Mouse (Mus musculus): Measurements from ENCODE around the gene Hist1h2ae. TPM values are rescaled to one million over a fixed set of nuclear protein-coding genes. Genes with fewer than 3 reads are reported as not detected.
A peak's percentile ranks its signal among the peaks of the same experiment; 100 is the strongest.
"Not testable (repeated sequence)": the region's sequence is repeated elsewhere in the genome, so short reads cannot be mapped to it uniquely, and the experiment has no call there.

Gene Hist1h2ae
- polyA plus RNA-seq, 1 experiment from 2014 or later, result 35.5 TPM

DNA sequence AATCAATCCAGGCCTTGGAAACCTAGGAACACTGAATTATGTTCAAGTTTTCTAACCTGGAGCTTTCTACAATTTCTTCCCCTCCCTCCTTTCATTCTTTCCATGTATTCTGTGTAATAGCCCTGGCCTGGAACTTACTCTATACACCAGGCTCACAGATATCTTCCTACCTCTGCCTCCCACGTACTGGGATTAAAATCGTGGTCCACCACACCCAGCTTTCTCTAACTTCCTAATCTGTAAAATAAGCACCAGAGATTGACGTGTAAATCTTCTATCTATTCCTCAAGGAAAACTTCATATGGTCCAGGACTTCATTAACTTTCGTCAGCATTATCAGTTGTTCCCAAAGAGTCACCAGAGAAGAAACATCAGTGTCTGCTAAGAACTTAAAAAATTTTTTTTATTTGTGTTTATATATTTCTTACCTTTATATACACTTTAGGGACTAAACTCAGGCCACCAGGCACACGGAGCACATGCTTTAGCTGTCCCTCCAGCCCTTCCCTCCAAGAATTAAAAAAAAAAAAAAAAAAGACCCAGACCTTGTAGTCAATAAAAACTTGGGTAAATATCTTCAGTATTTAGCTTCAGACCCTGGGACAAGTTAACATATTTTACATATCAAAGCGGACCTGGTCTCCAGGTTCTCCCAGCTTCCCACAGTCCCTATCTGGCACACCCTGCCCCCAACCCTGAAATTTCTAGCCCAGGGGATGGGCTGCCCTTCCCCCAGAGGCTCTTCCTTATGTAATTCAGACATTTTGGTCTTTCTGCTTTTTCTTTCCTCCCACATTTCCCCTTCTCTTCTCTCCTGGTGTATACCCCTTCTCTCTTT, 11.4 kb upstream of the Hist1h2ae start:
- no peak for ATAC-seq (replicated peaks; ENCODE audit: insufficient number of reproducible peaks, insufficient read depth, low FRiP score, low read depth)
- WGBS, result 13% methylated on average over 6 of the region's 6 CpGs
- H3K9me3 ChIP-seq (replicated peaks), result no peaks in the 10 kb centered on the region
- peak overlapping the region; percentile 57 for H3K4me3 ChIP-seq
- H3K9ac ChIP-seq, result peak overlapping the region; percentile 66
- no peaks in the 10 kb centered on the region for H3K36me3 ChIP-seq
- H3K27ac ChIP-seq, result peak overlapping the region; percentile 79
- no peaks in the 10 kb centered on the region for H3K27me3 ChIP-seq
- H3K4me1 ChIP-seq (replicated peaks), result peaks cover 32% of the 10 kb centered on the region
- H3K4me2 ChIP-seq, result peak overlapping the region; percentile 79

DNA sequence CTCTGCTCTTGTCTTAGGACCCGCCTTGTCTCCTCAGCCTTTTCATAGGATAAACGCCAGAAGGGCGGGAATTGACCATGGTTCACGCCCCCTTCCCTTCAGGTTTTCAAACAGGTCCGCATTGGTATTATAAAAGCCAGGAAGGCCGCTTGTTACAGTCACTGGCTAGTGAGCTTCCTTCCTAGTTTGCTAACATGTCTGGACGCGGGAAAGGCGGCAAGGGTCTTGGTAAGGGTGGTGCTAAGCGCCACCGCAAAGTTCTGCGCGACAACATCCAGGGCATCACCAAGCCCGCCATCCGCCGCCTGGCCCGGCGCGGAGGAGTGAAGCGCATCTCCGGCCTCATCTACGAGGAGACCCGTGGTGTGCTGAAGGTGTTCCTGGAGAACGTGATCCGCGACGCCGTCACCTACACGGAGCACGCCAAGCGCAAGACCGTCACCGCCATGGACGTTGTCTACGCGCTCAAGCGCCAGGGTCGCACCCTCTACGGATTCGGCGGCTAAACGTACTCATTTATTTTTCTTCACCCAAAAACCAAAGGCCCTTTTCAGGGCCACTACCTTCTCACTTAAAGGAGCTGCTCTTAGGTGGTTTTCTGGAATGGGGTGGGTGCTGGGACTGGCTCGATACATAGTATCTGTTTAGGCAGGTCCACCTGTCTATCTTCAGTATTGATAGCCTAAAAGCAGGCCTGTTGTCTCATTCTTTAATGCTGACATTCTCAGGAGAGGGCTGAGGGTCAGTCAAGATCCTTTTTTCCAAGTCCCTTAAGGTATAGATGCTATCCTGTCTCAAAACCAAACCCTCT, 10.6 kb upstream of the Hist1h2ae start, which contains the start of gene Hist1h4d:
Hist1h4d (plus strand) TSS at position 191 of the 811 bp plus-strand sequence.
- peak within 1 kb of the TSS; percentile 66 for H3K9ac ChIP-seq
- H3K9me3 ChIP-seq (replicated peaks), result no peaks in the 10 kb centered on the region
- H3K4me3 ChIP-seq, result peak within 1 kb of the TSS; percentile 57
- peak; percentile 84 for ATAC-seq (replicated peaks; ENCODE audit: insufficient number of reproducible peaks, insufficient read depth, low FRiP score, low read depth)
- H3K4me1 ChIP-seq (replicated peaks), result peaks cover 33% of the 10 kb centered on the region
- no peaks in the 10 kb centered on the region for H3K27me3 ChIP-seq
- under 1% methylated on average over 43 of the region's 43 CpGs for WGBS
- no peaks in the 10 kb centered on the region for H3K36me3 ChIP-seq
- peak within 1 kb of the TSS; percentile 79 for H3K27ac ChIP-seq
- H3K4me2 ChIP-seq, result peak within 1 kb of the TSS; percentile 79

DNA sequence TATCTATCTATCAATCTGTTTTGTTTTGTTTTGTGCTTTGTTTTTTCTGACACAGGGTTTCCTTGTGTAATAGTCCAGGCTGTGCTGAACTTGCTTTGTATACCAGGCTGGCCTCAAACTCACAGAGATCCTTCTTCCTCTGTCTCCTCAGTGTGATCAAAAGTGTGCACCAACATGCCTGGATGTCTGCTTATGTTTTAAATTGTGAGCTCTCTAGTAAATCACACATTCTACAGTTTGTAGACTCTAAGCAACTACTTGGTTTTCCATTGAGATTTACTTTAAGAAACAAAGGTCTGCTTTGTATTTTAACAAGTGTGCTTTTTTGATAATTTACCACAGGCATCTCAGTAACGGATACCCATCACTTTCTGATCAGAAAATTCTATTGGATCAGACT, 6.8 kb upstream of the Hist1h2ae start:
- Histone ChIP-seq H3K36me3 (no peaks in the 10 kb centered on the region), H3K4me3 (no peak overlapping the region), H3K9me3 (replicated peaks) (no peaks in the 10 kb centered on the region), H3K4me2 (no peak overlapping the region), H3K4me1 (replicated peaks) (peaks cover 35% of the 10 kb centered on the region), H3K27me3 (no peaks in the 10 kb centered on the region), H3K9ac (no peak overlapping the region), H3K27ac (no peak overlapping the region)
- ATAC-seq (replicated peaks; ENCODE audit: insufficient number of reproducible peaks, insufficient read depth, low FRiP score, low read depth), result no peak
- 85% methylated on average over 1 of the region's 1 CpGs for WGBS

DNA sequence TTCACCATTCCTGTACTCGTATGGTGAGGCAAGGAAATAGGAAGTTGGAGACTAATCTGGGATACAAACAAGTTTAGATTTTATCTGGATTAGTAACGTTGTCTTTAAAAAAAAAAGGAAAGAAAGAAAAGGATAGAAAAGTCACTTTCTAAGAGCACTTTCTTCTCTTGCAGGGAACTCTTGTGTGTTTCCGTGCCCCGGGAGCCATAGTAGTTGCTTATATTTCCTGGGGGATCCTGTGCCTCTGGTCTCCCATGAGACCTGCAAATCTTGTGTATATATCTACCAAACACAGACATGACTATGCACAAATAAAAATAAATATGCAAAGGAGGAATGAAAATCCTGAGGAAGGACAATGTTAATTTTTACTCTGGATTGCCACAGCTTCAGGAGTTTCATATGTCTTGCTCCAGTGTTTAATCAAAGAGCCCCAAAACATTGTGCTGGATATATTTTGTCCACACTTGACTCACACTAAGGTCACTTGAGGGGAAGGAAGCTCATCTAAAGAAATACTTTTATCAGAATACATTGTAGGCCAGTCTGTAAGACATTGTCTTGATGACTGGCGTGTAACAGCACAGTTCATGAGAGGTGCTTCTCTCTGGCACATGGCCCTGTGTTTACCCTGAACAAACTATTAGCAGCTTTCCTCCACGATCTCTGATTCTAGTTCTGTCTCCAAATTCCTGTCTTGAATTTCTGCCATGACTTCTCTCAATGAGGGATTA, 6.1 kb upstream of the Hist1h2ae start:
- Histone ChIP-seq H3K4me2 (peak overlapping the region; percentile 73), H3K9ac (peak overlapping the region; percentile 61; the same call in 1 of the 2 replicates), H3K27me3 (no peaks in the 10 kb centered on the region), H3K27ac (peak overlapping the region; percentile 77), H3K9me3 (replicated peaks) (no peaks in the 10 kb centered on the region), H3K4me1 (replicated peaks) (peaks cover 37% of the 10 kb centered on the region), H3K36me3 (no peaks in the 10 kb centered on the region), H3K4me3 (peak overlapping the region; percentile 47)
- WGBS, result 52% methylated on average over 6 of the region's 6 CpGs
- no peak for ATAC-seq (replicated peaks; ENCODE audit: insufficient number of reproducible peaks, insufficient read depth, low FRiP score, low read depth)

DNA sequence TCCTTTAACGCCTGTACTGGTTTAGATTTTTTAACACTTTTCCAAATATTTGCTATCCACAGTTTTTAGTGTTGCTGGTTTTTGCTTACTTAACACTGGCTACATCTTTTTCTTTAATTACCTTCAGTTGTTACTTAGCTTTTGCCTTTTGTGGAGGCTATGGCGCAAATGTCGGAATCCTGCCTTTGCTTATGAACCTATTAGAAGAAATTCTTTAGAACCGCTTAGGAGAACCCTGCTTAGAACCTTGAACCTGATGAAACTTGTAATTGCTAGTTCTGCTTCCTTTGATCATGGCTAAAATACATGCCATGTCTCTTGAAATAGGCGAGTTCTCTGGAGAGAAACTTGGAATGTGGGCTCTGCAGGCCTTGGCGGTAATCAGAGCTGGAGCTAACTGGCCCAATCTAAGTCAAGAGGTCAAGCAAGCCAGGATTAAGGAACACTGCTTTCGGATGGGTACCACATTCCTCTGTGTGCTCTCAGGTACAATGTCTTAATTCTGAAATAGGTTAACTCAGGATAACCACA, 5.4 kb upstream of the Hist1h2ae start:
- Histone ChIP-seq H3K36me3 (no peaks in the 10 kb centered on the region), H3K4me1 (replicated peaks) (peaks cover 38% of the 10 kb centered on the region), H3K4me2 (peak overlapping the region; percentile 73), H3K4me3 (peak overlapping the region; percentile 47), H3K27me3 (no peaks in the 10 kb centered on the region), H3K27ac (peak overlapping the region; percentile 77), H3K9me3 (replicated peaks) (no peaks in the 10 kb centered on the region), H3K9ac (peak overlapping the region; percentile 61)
- no peak for ATAC-seq (replicated peaks; ENCODE audit: insufficient number of reproducible peaks, insufficient read depth, low FRiP score, low read depth)
- 22% methylated on average over 7 of the region's 7 CpGs for WGBS

DNA sequence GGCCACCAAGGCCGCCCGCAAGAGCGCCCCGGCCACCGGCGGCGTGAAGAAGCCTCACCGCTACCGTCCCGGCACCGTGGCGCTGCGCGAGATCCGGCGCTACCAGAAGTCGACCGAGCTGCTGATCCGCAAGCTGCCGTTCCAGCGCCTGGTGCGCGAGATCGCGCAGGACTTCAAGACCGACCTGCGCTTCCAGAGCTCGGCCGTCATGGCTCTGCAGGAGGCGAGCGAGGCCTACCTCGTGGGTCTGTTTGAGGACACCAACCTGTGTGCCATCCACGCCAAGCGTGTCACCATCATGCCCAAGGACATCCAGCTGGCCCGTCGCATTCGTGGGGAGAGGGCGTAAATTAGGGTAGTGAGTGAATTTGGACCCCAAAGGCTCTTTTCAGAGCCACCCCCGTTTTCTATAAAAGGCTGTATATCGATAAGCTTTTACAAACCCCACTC, 4.9 kb upstream of the Hist1h2ae start:
- WGBS, result 2% methylated on average over 11 of the region's 40 CpGs
- peak overlapping the region; percentile 61 for H3K9ac ChIP-seq
- H3K4me3 ChIP-seq, result peak overlapping the region; percentile 47
- H3K27me3 ChIP-seq; H3K9me3 ChIP-seq (replicated peaks); ATAC-seq (replicated peaks; ENCODE audit: insufficient number of reproducible peaks, insufficient read depth, low FRiP score, low read depth); H3K36me3 ChIP-seq: not testable (repeated sequence)
- peak overlapping the region; percentile 73 for H3K4me2 ChIP-seq
- peak overlapping the region; percentile 77 for H3K27ac ChIP-seq
- peaks cover 35% of the 10 kb centered on the region for H3K4me1 ChIP-seq (replicated peaks)

DNA sequence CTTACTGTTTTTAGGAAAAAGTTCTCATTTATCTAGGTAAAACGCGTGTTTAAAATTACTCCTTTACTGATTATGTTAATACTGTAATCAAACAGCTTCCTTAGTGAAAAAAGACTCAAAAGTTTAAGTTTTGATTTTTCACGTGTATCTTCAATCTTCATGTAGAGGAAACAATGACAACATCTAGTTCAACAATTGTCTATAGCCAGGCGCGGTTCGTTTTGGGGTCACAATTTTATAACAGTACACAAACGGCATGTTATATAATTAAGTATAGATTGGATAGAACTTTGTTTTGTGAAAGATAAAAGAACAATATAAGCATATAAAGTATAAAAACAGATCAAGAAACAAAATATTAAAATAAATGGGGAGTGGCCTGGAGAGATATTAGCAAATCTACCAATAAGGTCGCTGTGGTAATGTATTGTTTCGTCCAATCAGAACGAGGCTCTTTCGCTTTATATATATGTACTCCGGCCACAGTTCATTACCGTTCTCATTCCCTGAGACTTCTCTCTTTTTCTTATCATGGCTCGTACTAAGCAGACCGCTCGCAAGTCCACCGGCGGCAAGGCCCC, 4.3 kb upstream of the Hist1h2ae start, which contains the start of gene Hist1h3d:
Hist1h3d (plus strand) TSS at position 493 of the 581 bp plus-strand sequence.
- Histone ChIP-seq H3K4me2 (peak within 1 kb of the TSS; percentile 73), H3K9me3 (replicated peaks) (no peaks in the 10 kb centered on the region), H3K36me3 (no peaks in the 10 kb centered on the region), H3K9ac (peak within 1 kb of the TSS; percentile 61), H3K4me1 (replicated peaks) (peaks cover 33% of the 10 kb centered on the region), H3K27me3 (no peaks in the 10 kb centered on the region), H3K4me3 (peak within 1 kb of the TSS; percentile 47), H3K27ac (peak within 1 kb of the TSS; percentile 79)
- WGBS, result 1% methylated on average over 18 of the region's 18 CpGs
- peak; percentile 53; the same call in 1 of the 2 replicates for ATAC-seq (replicated peaks; ENCODE audit: insufficient number of reproducible peaks, insufficient read depth, low FRiP score, low read depth)

DNA sequence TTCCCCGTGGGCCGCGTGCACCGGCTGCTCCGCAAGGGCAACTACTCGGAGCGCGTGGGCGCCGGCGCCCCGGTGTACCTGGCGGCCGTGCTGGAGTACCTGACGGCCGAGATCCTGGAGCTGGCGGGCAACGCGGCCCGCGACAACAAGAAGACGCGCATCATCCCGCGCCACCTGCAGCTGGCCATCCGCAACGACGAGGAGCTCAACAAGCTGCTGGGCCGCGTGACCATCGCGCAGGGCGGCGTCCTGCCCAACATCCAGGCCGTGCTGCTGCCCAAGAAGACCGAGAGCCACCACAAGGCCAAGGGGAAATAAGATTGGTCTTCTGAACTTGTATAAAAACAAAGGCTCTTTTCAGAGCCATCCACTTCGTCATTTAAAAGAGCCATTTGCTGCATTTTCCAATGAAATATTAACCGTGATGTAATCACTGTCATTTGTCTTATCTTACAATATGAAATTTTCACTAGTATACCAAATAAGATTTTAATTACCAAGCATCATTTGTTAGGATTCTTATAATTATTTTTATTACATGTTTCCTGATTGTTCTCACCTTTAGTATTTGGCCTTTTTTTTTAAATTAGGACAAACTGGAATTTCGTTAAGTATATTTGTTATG, 3.6 kb upstream of the Hist1h2ae start:
- not testable (repeated sequence) for H3K9me3 ChIP-seq (replicated peaks); H3K9ac ChIP-seq; H3K27me3 ChIP-seq; ATAC-seq (replicated peaks; ENCODE audit: insufficient number of reproducible peaks, insufficient read depth, low FRiP score, low read depth); H3K36me3 ChIP-seq
- Histone ChIP-seq H3K4me3 (peak overlapping the region; percentile 54), H3K4me1 (replicated peaks) (peaks cover 38% of the 10 kb centered on the region), H3K4me2 (peak overlapping the region; percentile 73), H3K27ac (peak overlapping the region; percentile 97)
- 1% methylated on average over 14 of the region's 39 CpGs for WGBS

DNA sequence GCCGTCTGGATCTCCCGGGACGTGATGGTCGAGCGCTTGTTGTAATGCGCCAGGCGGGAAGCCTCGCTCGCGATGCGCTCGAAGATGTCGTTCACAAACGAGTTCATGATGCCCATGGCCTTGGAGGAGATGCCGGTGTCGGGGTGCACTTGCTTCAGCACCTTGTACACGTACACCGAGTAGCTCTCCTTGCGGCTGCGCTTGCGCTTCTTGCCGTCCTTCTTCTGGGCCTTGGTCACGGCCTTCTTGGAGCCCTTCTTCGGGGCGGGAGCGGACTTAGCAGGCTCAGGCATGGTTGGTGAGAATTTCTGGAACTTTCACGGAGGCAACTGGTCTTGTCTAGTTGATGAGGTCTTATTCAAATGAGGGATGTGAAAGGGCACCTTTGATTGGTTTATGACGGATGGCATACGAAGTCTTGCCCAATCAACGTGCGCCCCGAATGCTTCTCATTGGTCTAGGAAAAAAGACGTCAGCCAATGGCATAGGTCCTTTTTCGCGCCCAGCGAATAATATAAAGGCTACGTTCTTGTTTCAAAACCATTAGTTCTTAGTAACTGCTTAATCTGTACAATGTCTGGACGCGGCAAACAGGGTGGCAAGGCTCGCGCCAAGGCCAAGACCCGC, 3.0 kb upstream of the Hist1h2ae start, which contains the start of the genes Hist1h2bf and Hist1h2ad:
Hist1h2bf (minus strand) TSS at position 299 of the 627 bp plus-strand sequence.
Hist1h2ad (plus strand) TSS at position 484 of the 627 bp plus-strand sequence.
- H3K9ac ChIP-seq, result peak within 1 kb of the TSS; percentile 58
- H3K36me3 ChIP-seq; H3K27me3 ChIP-seq; H3K9me3 ChIP-seq (replicated peaks): not testable (repeated sequence)
- peak; percentile 86 for ATAC-seq (replicated peaks; ENCODE audit: insufficient number of reproducible peaks, insufficient read depth, low FRiP score, low read depth)
- H3K4me3 ChIP-seq, result peak within 1 kb of the TSS; percentile 54
- peak within 1 kb of the TSS; percentile 97 for H3K27ac ChIP-seq
- peak within 1 kb of the TSS; percentile 73 for H3K4me2 ChIP-seq
- peaks cover 39% of the 10 kb centered on the region for H3K4me1 ChIP-seq (replicated peaks)
- under 1% methylated on average over 36 of the region's 42 CpGs for WGBS
